9 mouse cellular contexts compared by ENCODE assay signal in the genomic region with DNA sequence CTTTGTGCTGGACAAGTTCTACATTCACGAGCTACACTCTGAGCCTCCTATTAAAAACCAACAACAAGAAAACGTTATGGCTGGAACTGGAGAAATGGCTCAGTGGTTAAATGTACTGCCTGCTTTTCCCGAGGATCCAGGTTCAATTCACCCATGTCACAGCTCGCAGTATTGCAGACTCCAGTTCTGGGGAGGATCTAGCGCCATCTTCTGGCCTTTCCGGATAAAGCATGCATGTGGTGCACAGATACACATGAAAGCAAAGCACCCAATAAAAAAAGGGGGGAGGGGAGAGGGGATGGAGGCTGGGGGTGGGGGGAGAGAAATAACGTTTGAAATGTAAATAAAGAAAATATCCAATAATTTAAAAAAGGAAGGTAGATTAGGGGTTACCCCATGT. TPM values are rescaled to one million over a fixed set of nuclear protein-coding genes. Genes with fewer than 3 reads are reported as not detected.
A peak's percentile ranks its signal among the peaks of the same experiment; 100 is the strongest.
DNase-seq lines count a peak whose midpoint lies in the region; ATAC-seq and TF ChIP-seq lines count a peak whose summit lies in the region.
"Had no signal": no experiment of that assay in that cellular context is flagged by ENCODE, and none has a peak within 500 bp of the region (broad histone marks: within the 10 kb centered on the region; RNA-seq: fewer than 3 reads in every experiment).

No protein-coding gene starts in this region.

- H3K36me3 ChIP-seq in kidney, adult 2 months (ENCODE audit: control insufficient read depth, insufficient read depth, low read length): no peaks in the 10 kb centered on the region
- H3K36me3 ChIP-seq in kidney, embryonic 16.5 days (ENCODE audit: insufficient read depth, low read length): no peaks in the 10 kb centered on the region
- H3K36me3 ChIP-seq in G1E (replicated peaks): no peaks in the 10 kb centered on the region
- no peaks in the 10 kb centered on the region for H3K36me3 ChIP-seq in limb, embryonic 10.5 days
- no peaks in the 10 kb centered on the region for H3K36me3 ChIP-seq in neural tube, embryonic 13.5 days
- no peaks in the 10 kb centered on the region for H3K36me3 ChIP-seq in heart, embryonic 10.5 days

- no peak for TF ChIP-seq POLR2A in kidney, adult 2 months (IDR thresholded peaks at IDR 0.05; ENCODE audit: low read depth, low read length)
- no peak for TF ChIP-seq POLR2A in embryonic fibroblast, embryonic 13.5 days (IDR thresholded peaks at IDR 0.05; ENCODE audit: low read depth, low read length)

- no peak for ATAC-seq in kidney, embryonic 16.5 days (ENCODE audit: low FRiP score, low TSS enrichment)
- ATAC-seq in G1E (ENCODE audit: extremely low read depth, insufficient number of reproducible peaks, low FRiP score, poor library complexity, severe bottlenecking): no peak
- ATAC-seq in neural tube, embryonic 13.5 days (ENCODE audit: low read depth): peak; percentile 40; the same call in 1 of the 2 replicates

- no peaks in the 10 kb centered on the region for H3K27me3 ChIP-seq in kidney, adult 2 months (replicated peaks; ENCODE audit: control insufficient read depth, insufficient read depth, low read length)
- H3K27me3 ChIP-seq in kidney, embryonic 16.5 days (ENCODE audit: insufficient read depth, low read length): no peaks in the 10 kb centered on the region
- H3K27me3 ChIP-seq in G1E (ENCODE audit: insufficient read depth, low read length): peaks cover 8% of the 10 kb centered on the region
- H3K27me3 ChIP-seq in limb, embryonic 10.5 days (ENCODE audit: low read depth, poor library complexity, severe bottlenecking): no peaks in the 10 kb centered on the region
- no peaks in the 10 kb centered on the region for H3K27me3 ChIP-seq in neural tube, embryonic 13.5 days
- H3K27me3 ChIP-seq in heart, embryonic 10.5 days (ENCODE audit: insufficient read depth, poor library complexity, severe bottlenecking): 0 out of 2 replicates have a peak, but pooled peaks cover 11% of the 10 kb centered on the region

- WGBS in kidney, adult 2 months: 19% methylated on average over 7 of the region's 7 CpGs
- WGBS in kidney, embryonic 16.5 days: 18% methylated on average over 7 of the region's 7 CpGs
- WGBS in limb, embryonic 10.5 days: 14% methylated on average over 7 of the region's 7 CpGs
- WGBS in neural tube, embryonic 13.5 days: 14% methylated on average over 7 of the region's 7 CpGs
- 18% methylated on average over 7 of the region's 7 CpGs for WGBS in heart, embryonic 10.5 days

- H3K27ac ChIP-seq in kidney, adult 2 months (ENCODE audit: insufficient read depth, low read depth, low read length): no peak overlapping the region
- H3K27ac ChIP-seq in kidney, embryonic 16.5 days (ENCODE audit: low read length): no peak overlapping the region
- H3K27ac ChIP-seq in embryonic fibroblast, embryonic 13.5 days (ENCODE audit: insufficient read depth, low read length): no peak overlapping the region
- H3K27ac ChIP-seq in limb, embryonic 10.5 days: no peak overlapping the region
- no peak overlapping the region for H3K27ac ChIP-seq in neural tube, embryonic 13.5 days (replicated peaks)
- no peak overlapping the region for H3K27ac ChIP-seq in heart, embryonic 10.5 days

- no peak overlapping the region for H3K4me3 ChIP-seq in kidney, adult 2 months (ENCODE audit: insufficient read depth, low read depth, low read length)
- no peak overlapping the region for H3K4me3 ChIP-seq in kidney, embryonic 16.5 days (ENCODE audit: low read length)
- no peak overlapping the region for H3K4me3 ChIP-seq in G1E (ENCODE audit: low read depth, low read length)
- no peak overlapping the region for H3K4me3 ChIP-seq in embryonic fibroblast, embryonic 13.5 days (ENCODE audit: insufficient read depth, low read length)
- no peak overlapping the region for H3K4me3 ChIP-seq in limb, embryonic 10.5 days
- H3K4me3 ChIP-seq in neural tube, embryonic 13.5 days: no peak overlapping the region
- H3K4me3 ChIP-seq in heart, embryonic 10.5 days: no peak overlapping the region
- H3K4me3 ChIP-seq: megakaryocyte, embryonic 14.5 days had no signal

- H3K9ac ChIP-seq in kidney, embryonic 16.5 days (replicated peaks; ENCODE audit: low read length): no peak overlapping the region
- H3K9ac ChIP-seq in neural tube, embryonic 13.5 days: no peak overlapping the region

- no peak overlapping the region for H3K4me2 ChIP-seq in kidney, embryonic 16.5 days (replicated peaks; ENCODE audit: low read depth, low read length)
- H3K4me2 ChIP-seq in neural tube, embryonic 13.5 days: no peak overlapping the region

- no peaks in the 10 kb centered on the region for H3K9me3 ChIP-seq in kidney, embryonic 16.5 days (ENCODE audit: low read length)
- no peaks in the 10 kb centered on the region for H3K9me3 ChIP-seq in G1E (replicated peaks)
- no peaks in the 10 kb centered on the region for H3K9me3 ChIP-seq in limb, embryonic 10.5 days (replicated peaks)
- H3K9me3 ChIP-seq in neural tube, embryonic 13.5 days: no peaks in the 10 kb centered on the region
- H3K9me3 ChIP-seq in heart, embryonic 10.5 days: no peaks in the 10 kb centered on the region
- H3K9me3 ChIP-seq: megakaryocyte, embryonic 14.5 days had no signal

- peak; percentile 83 for DNase-seq in kidney, adult 2 months
- DNase-seq in G1E (ENCODE audit: low spot score): no peak
- DNase-seq in adrenal gland, postnatal 14 days: peak; percentile 80
- peak; percentile 81 for DNase-seq in limb, embryonic 10.5 days (ENCODE audit: low spot score)
- no peak for DNase-seq in heart, embryonic 10.5 days (ENCODE audit: low spot score)

- peak; percentile 73 for TF ChIP-seq CTCF in kidney, adult 2 months (conservative IDR thresholded peaks at IDR 0.05; ENCODE audit: insufficient read depth, insufficient read length, low read depth, low read length)
- TF ChIP-seq CTCF in G1E (IDR thresholded peaks at IDR 0.05; ENCODE audit: low read depth, low read length): peak; percentile 13; the same call in 1 of the 2 replicates
- TF ChIP-seq CTCF in embryonic fibroblast, embryonic 13.5 days (IDR thresholded peaks at IDR 0.05; ENCODE audit: borderline replicate concordance, insufficient read depth, low read length): peak; percentile 44; the same call in 1 of the 2 replicates

- peaks cover 4% of the 10 kb centered on the region; the same call in 1 of the 2 replicates for H3K4me1 ChIP-seq in kidney, adult 2 months (ENCODE audit: control insufficient read depth, insufficient read depth, low read length)
- H3K4me1 ChIP-seq in kidney, embryonic 16.5 days (ENCODE audit: insufficient read depth, low read length): no peaks in the 10 kb centered on the region
- H3K4me1 ChIP-seq in G1E (ENCODE audit: insufficient read depth, low read depth, low read length): no peaks in the 10 kb centered on the region
- no peaks in the 10 kb centered on the region; the same call in 1 of the 2 replicates for H3K4me1 ChIP-seq in embryonic fibroblast, embryonic 13.5 days (ENCODE audit: control insufficient read depth, insufficient read depth, low read length)
- no peaks in the 10 kb centered on the region for H3K4me1 ChIP-seq in limb, embryonic 10.5 days
- H3K4me1 ChIP-seq in neural tube, embryonic 13.5 days (replicated peaks): no peaks in the 10 kb centered on the region
- H3K4me1 ChIP-seq in heart, embryonic 10.5 days: no peaks in the 10 kb centered on the region

RNA-seq across cellular contexts. Expression of a gene that starts 45.5 kb away (rescaled TPM):
- polyA plus RNA-seq in kidney, adult 2 months (2012; rRNA removed): 89.9 and 114 TPM in 2 replicates
- polyA plus RNA-seq in kidney, embryonic 16.5 days (2015; fragmentation: Nextera tagmentation; extraction: Ambion mirVana): 72.6 and 73.7 TPM in 2 replicates
- total RNA-seq in G1E (2014; fragmentation: Nextera tagmentation) (not detected in 2 replicates), G1E (2017) (0.06 and 0.27 TPM in 2 replicates)
- not detected in 2 replicates for polyA plus RNA-seq in G1E (2012)
- 63.5 and 64.3 TPM in 2 replicates for total RNA-seq in adrenal gland, postnatal 14 days (2021)
- polyA plus RNA-seq in embryonic fibroblast, embryonic 13.5 days (2011; ENCODE audit: insufficient read length, low read depth, missing spikeins): 38.3 and 39.9 TPM in 2 replicates
- 67.5 and 77.3 TPM in 2 replicates for polyA plus RNA-seq in limb, embryonic 10.5 days (2016; fragmentation: Nextera tagmentation; extraction: Ambion mirVana)
- polyA plus RNA-seq in neural tube, embryonic 13.5 days (2015; fragmentation: Nextera tagmentation; extraction: Ambion mirVana): 81.1 and 82.2 TPM in 2 replicates
- polyA plus RNA-seq in heart, embryonic 10.5 days (2016; fragmentation: Nextera tagmentation; extraction: Ambion mirVana): 43.8 and 59.3 TPM in 2 replicates

Comparison
In these comparisons a context has a peak if more than half of its experiments do, and no peak if none do; other contexts are left out.
1. DNase-seq: peak in kidney, adult 2 months (single experiment), adrenal gland, postnatal 14 days (single experiment) and limb, embryonic 10.5 days (single experiment); none in G1E (single experiment) and heart, embryonic 10.5 days (single experiment).
2. CTCF ChIP-seq: peak in every context shown above with its lines; median percentile 73 in kidney, adult 2 months; 44 in embryonic fibroblast, embryonic 13.5 days; 13 in G1E.
3. RNA of a gene that starts 45.5 kb away (polyA plus RNA-seq): 89.9 to 114 TPM in kidney, adult 2 months, 81.1 to 82.2 TPM in neural tube, embryonic 13.5 days, 67.5 to 77.3 TPM in limb, embryonic 10.5 days, 72.6 to 73.7 TPM in kidney, embryonic 16.5 days, 43.8 to 59.3 TPM in heart, embryonic 10.5 days and 38.3 to 39.9 TPM in embryonic fibroblast, embryonic 13.5 days; not detected in G1E; every median in the first group is over 10 times any median in the second.